Mouse (Mus musculus) thymus, adult 2 months (tissue): Measurements from ENCODE around the gene Plch2. TPM values are rescaled to one million over a fixed set of nuclear protein-coding genes. Genes with fewer than 3 reads are reported as not detected.

Experiments used
- DNase-seq: peaks from one replicate; pipeline ENCODE4 v3.0.0; 2021
- H3K27ac ChIP-seq: fragments of 200-500 bp; 2 replicates; pipeline ENCODE4 v1.5.1; 2012; ENCODE audit warnings: low read length, control low read depth; ENCODE audit not compliant: control insufficient read depth, insufficient read depth
- H3K27me3 ChIP-seq: fragments of 200-500 bp; 2 replicates; pipeline ENCODE4 v1.6.1; 2012; ENCODE audit warnings: mild to moderate bottlenecking, low read length, moderate library complexity, mixed read lengths; ENCODE audit not compliant: control insufficient read depth, insufficient read depth
- H3K36me3 ChIP-seq: fragments of 200-500 bp; 2 replicates; pipeline ENCODE4 v1.6.1; 2012; ENCODE audit warnings: mild to moderate bottlenecking, low read length, moderate library complexity; ENCODE audit not compliant: control insufficient read depth, insufficient read depth
- H3K4me1 ChIP-seq: fragments of 200-500 bp; replicated peaks from 2 replicates; pipeline ENCODE4 v1.6.1; 2012; ENCODE audit warnings: low read length; ENCODE audit not compliant: control insufficient read depth, insufficient read depth
- H3K4me3 ChIP-seq: fragments of 200-500 bp; 2 replicates; pipeline ENCODE4 v1.5.1; 2012; ENCODE audit warnings: mild to moderate bottlenecking, low read length, control low read depth, moderate library complexity; ENCODE audit not compliant: control insufficient read depth, insufficient read depth
- CTCF ChIP-seq: fragments of 200-500 bp; IDR thresholded peaks from 2 replicates; pipeline ENCODE4 v1.5.1; 2012; ENCODE audit warnings: mild to moderate bottlenecking, control low read depth, low read length, moderate library complexity, borderline replicate concordance; ENCODE audit not compliant: control insufficient read depth, poor library complexity, insufficient read depth; ENCODE audit errors: extremely low read depth
- POLR2A ChIP-seq: fragments of 200-500 bp; IDR thresholded peaks from 2 replicates; pipeline ENCODE4 v1.6.1; 2012; ENCODE audit warnings: mild to moderate bottlenecking, low read length, control low read depth, moderate library complexity; ENCODE audit not compliant: control insufficient read depth, poor library complexity, insufficient read depth; ENCODE audit errors: extremely low read depth
- WGBS: fragments of 180-500 bp; shearing (Covaris S2); methylation state at CpG from one replicate; pipeline ENCODE4 v1.1.7; 2018; 5-methylcytosine and 5-hydroxymethylcytosine counted together
- polyA plus RNA-seq: library from polyadenylated mRNA; depleted of rRNA; stranded (reverse); fragments of >200 nt; gene quantifications from 2 replicates; pipeline ENCODE4 v1.2.3, GENCODE M21; 2012

Plch2 gene
- polyA plus RNA-seq, 1 experiment, result 10.0 TPM

DNA sequence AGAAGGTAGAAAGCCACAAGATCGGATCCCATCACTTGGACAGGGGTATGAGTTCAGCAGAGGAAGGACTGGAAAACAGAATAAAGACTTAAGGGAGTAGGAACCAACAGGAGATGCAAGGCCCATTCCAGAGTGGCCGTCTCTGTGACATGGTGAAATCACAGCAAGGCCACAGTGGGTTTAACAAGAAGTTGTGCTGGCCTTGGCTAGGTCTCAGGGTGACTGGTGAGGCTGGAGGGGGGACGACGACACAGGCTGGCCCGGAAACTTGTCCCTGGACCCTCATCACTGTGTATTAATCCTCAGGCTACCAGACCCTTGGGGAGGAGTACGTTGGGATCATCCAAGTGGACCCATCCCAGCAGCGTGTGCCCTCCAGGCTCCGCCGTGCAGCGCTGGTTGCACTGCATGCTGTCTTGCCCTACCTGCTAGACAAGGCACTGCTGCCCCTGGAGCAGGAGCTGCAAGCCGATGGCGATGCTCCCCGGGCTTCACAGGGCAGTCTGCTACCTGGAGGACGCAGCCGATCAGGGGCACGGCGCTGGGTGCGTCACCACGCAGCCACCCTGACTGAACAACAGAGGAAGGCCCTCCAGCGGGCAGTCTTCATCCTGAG is 11.9 kb upstream of the Plch2 start:
- Histone ChIP-seq H3K27ac (no peak overlapping the region), H3K4me3 (no peak overlapping the region), H3K27me3 (no peaks in the 10 kb centered on the region), H3K4me1 (peaks cover 14% of the 10 kb centered on the region), H3K36me3 (peaks cover 30% of the 10 kb centered on the region)
- WGBS, result 98% methylated on average over 20 of the region's 20 CpGs
- no peak for DNase-seq
- no peak for TF ChIP-seq POLR2A
- TF ChIP-seq CTCF, result no peak

GRCm38 (mm10) chr4:155066834-155067522 is 10.4 kb upstream of the Plch2 start, which contains the start of gene Pex10:
Gene Pex10 (plus strand): TSS chr4:155067016.
- peak within 1 kb of the TSS; percentile 0; the same call in 1 of the 2 replicates for H3K27ac ChIP-seq
- H3K4me1 ChIP-seq, result peaks cover 14% of the 10 kb centered on the region
- peak; percentile 97 for DNase-seq
- TF ChIP-seq POLR2A (peak; percentile 83), CTCF (peak; percentile 71; the same call in 1 of the 2 replicates)
- H3K36me3 ChIP-seq, result peaks cover 18% of the 10 kb centered on the region
- H3K4me3 ChIP-seq, result peak within 1 kb of the TSS; percentile 58
- WGBS, result under 1% methylated on average over 48 of the region's 48 CpGs
- H3K27me3 ChIP-seq, result no peaks in the 10 kb centered on the region

DNA sequence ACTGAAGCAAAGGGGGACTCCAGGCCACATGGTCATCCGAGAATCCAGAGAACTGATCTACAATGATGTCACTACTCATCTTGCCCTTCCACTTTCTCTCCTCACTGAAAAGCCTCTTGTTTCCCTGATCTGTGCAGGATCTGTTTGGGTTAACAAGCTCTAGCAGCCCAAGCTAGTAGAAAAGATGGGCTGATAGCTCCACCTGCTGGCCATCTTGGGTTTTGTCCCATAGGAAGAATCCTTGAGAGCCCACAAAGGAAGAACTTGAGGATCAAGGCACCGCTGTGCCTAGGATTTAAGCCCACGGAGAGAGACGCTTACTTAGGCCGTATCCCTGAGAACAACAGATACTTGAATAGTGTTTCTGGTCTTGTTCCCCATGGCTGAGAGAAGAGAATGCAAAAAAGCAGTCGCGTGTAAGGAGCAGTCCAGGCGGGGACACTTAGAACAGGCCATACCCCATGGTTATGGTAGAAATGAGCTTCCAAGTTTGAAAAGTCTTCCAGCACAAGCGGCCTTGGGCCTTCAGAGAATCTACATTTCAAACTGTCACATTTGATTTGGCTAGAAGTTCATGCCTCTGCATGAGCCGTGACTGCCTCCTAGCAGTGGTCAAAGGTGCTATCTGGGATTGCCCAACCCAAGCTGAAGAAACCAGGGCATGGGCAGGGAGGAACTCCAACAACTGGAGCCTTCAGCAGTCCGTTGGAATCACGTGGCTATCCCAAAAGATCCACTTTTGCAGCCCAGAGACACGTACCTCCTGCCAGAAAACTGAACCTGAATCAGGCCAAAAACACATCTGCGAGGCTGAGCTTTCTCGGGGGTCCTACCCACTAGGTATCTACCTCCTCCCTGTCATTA is 9.6 kb upstream of the Plch2 start:
- Histone ChIP-seq H3K36me3 (peaks cover 12% of the 10 kb centered on the region), H3K27ac (peak overlapping the region; percentile 0; the same call in 1 of the 2 replicates), H3K27me3 (no peaks in the 10 kb centered on the region), H3K4me1 (peaks cover 14% of the 10 kb centered on the region), H3K4me3 (peak overlapping the region; percentile 4; the same call in 1 of the 2 replicates)
- TF ChIP-seq POLR2A, result no peak
- no peak for TF ChIP-seq CTCF
- DNase-seq, result peak; percentile 79
- WGBS, result 4% methylated on average over 15 of the region's 15 CpGs

DNA sequence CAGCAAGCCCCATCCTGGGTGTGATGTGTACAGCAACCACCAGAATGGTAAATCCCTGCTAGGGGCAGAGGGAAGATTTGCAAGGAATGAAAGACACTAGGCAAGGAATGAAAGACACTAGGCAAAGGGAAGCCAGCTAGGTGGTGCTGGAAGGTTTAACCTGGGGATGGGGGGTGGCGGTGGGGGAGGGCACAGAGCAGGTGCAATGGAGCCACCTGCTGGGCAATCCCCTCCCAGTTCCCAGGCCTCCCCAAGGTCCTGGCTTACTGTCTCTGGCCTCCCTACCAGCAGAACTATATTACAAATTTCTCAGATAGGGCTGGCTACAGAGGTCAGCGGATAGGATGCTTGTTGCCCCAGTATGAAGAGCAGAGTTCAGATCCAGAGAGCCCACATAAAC is 7.9 kb upstream of the Plch2 start:
- no peak overlapping the region for H3K27ac ChIP-seq
- WGBS, result 100% methylated on average over 2 of the region's 2 CpGs

DNA sequence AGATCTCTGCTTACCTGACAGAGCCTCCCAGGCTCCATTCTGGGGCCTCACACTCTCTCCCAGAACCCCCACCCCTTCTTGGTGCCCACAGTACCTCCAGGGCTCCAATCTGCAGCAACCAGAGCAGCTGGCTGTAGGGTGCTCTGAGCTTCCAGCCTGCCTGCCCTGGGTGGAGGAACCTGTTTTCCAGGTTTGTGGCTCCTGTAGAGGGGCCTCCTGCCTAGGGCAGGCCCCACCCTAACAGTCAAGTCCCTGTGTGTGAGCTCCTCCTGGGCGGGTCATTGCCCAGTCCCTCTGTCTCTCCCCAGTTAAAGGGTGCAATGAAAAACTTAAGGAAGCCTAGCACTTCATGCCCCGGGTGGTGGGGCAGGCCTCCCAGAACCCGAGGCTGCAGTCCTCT is 7.3 kb upstream of the Plch2 start:
- Histone ChIP-seq H3K4me3 (no peak overlapping the region), H3K27ac (no peak overlapping the region), H3K4me1 (peaks cover 14% of the 10 kb centered on the region), H3K36me3 (no peaks in the 10 kb centered on the region), H3K27me3 (no peaks in the 10 kb centered on the region)
- TF ChIP-seq POLR2A (no peak), CTCF (0 out of 2 replicates have a peak, but pooled peaks have one; percentile 14)
- no peak for DNase-seq
- WGBS, result 80% methylated on average over 3 of the region's 3 CpGs

More for the DNA sequence above, 7.9 kb upstream of the Plch2 start:
- no peaks in the 10 kb centered on the region for H3K27me3 ChIP-seq
- peaks cover 14% of the 10 kb centered on the region for H3K4me1 ChIP-seq
- no peak for TF ChIP-seq POLR2A
- TF ChIP-seq CTCF, result no peak
- no peak for DNase-seq
- no peaks in the 10 kb centered on the region for H3K36me3 ChIP-seq
- no peak overlapping the region for H3K4me3 ChIP-seq

DNA sequence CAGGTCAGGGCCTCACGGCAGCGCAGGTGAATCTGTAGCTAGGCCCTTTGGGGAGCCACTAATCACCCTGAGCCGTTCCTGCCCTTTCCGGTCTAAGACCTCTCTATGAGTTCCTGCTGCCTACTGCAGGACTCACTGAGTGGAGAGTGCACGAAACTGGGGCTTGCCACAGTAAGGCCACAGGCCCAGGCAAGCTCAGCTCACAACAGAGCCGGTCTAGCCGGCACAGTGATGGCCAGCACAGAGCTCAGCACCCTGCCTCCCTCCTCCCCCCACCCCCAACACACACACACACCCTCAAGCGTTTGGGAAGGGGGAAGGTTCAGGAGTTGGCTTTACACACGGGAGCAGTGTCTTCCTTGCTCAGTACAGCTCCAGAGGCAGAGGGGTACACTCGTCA is 1.7 kb upstream of the Plch2 start:
- DNase-seq, result no peak
- Histone ChIP-seq H3K27ac (no peak overlapping the region), H3K4me3 (no peak overlapping the region), H3K27me3 (no peaks in the 10 kb centered on the region), H3K36me3 (no peaks in the 10 kb centered on the region), H3K4me1 (0 out of 2 replicates have a peak, but pooled peaks cover 5% of the 10 kb centered on the region)
- 56% methylated on average over 10 of the region's 10 CpGs for WGBS
- no peak for TF ChIP-seq CTCF
- no peak for TF ChIP-seq POLR2A
